Mouse (Mus musculus) retina, embryonic 14.5 days (tissue): Measurements from ENCODE around the gene Hspbp1.

Source experiments
- DNase-seq: peaks from one replicate; pipeline ENCODE4 v3.0.0-alpha.2; 2015; ENCODE audit warnings: low spot score

Hspbp1 gene

GRCm38 (mm10) chr7:4666871-4667270, 18.0 kb downstream of the Hspbp1 start:
- no peak for DNase-seq

GRCm38 (mm10) chr7:4663742-4664141, 21.1 kb downstream of the Hspbp1 start:
- no peak for DNase-seq

- DNase-seq: no peak
Observed at GRCm38 (mm10) chr7:4663179-4663578, 21.7 kb downstream of the Hspbp1 start.

- DNase-seq: no peak
Observed at GRCm38 (mm10) chr7:4659911-4660443, 24.9 kb downstream of the Hspbp1 start.

GRCm38 (mm10) chr7:4658912-4659551, 25.8 kb downstream of the Hspbp1 start, which contains the start of gene Ppp6r1:
Gene Ppp6r1, minus strand, starts transcription at chr7:4659019.
- DNase-seq: peak; percentile 97

GRCm38 (mm10) chr7:4658128-4658907, 26.6 kb downstream of the Hspbp1 start:
- peak; percentile 58 for DNase-seq

GRCm38 (mm10) chr7:4657521-4658127, 27.2 kb downstream of the Hspbp1 start:
- DNase-seq: no peak

- DNase-seq: no peak
Observed at GRCm38 (mm10) chr7:4656818-4657217, 28.1 kb downstream of the Hspbp1 start.

GRCm38 (mm10) chr7:4655916-4656315, 29.0 kb downstream of the Hspbp1 start:
- no peak for DNase-seq

GRCm38 (mm10) chr7:4655393-4655792, 29.5 kb downstream of the Hspbp1 start:
- DNase-seq: no peak

- no peak for DNase-seq
Observed at GRCm38 (mm10) chr7:4654221-4654620, 30.6 kb downstream of the Hspbp1 start.

- DNase-seq: no peak
Observed at GRCm38 (mm10) chr7:4653780-4654179, 31.1 kb downstream of the Hspbp1 start.

GRCm38 (mm10) chr7:4653351-4653750, 31.5 kb downstream of the Hspbp1 start:
- no peak for DNase-seq

- no peak for DNase-seq
Observed at GRCm38 (mm10) chr7:4652726-4653125, 32.1 kb downstream of the Hspbp1 start.

GRCm38 (mm10) chr7:4651581-4651980, 33.3 kb downstream of the Hspbp1 start:
- DNase-seq: no peak

GRCm38 (mm10) chr7:4647992-4648391, 36.9 kb downstream of the Hspbp1 start:
- no peak for DNase-seq

GRCm38 (mm10) chr7:4647291-4647690, 37.6 kb downstream of the Hspbp1 start:
- DNase-seq: no peak

- DNase-seq: no peak
Observed at GRCm38 (mm10) chr7:4646806-4647205, 38.1 kb downstream of the Hspbp1 start.

- no peak for DNase-seq
Observed at GRCm38 (mm10) chr7:4643225-4643624, 41.6 kb downstream of the Hspbp1 start.

- DNase-seq: no peak
Observed at GRCm38 (mm10) chr7:4641956-4642355, 42.9 kb downstream of the Hspbp1 start.

- no peak for DNase-seq
Observed at GRCm38 (mm10) chr7:4641155-4641554, 43.7 kb downstream of the Hspbp1 start.

GRCm38 (mm10) chr7:4636179-4636578, 48.7 kb downstream of the Hspbp1 start:
- DNase-seq: no peak

GRCm38 (mm10) chr7:4631031-4631430, 53.8 kb downstream of the Hspbp1 start, which contains the start of gene Tmem86b:
Gene Tmem86b, minus strand, starts transcription at chr7:4631422.
- no peak for DNase-seq
